Mouse (Mus musculus) ZHBTc4 (cell line): ENCODE measurements around the gene Axl.
"Not testable (repeated sequence)": the region's sequence is repeated elsewhere in the genome, so short reads cannot be mapped to it uniquely, and the experiment has no call there.

Experiments
- DNase-seq: peaks from one replicate; pipeline ENCODE4 v3.0.0-alpha.2; 2011; ENCODE audit warnings: low read depth, low spot score

Gene Axl

DNA sequence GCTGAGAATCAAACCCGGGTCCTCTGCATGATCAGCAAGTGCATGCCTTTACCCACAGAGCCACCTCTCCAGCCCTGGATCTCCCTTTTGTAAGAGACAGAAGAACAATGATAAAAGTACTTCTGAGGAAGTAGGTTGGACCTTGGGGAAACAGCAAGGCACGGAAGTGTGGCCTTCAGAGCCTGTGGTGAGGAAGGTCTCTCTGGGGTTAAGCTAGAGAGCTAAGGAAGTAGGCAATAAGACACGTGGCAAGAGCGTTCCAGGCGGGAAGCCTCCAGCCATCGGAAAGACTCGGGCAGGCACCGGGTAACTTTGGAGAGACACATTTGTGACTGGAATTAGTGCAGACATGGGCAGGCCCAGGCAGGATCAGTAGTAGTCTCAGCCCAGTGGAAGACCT lies 6.3 kb upstream of the Axl start:
- DNase-seq, result no peak

- DNase-seq, result peak; percentile 68
These were observed 5.2 kb upstream of the Axl start for GRCm38 (mm10) chr7:25793679-25794078.

DNA sequence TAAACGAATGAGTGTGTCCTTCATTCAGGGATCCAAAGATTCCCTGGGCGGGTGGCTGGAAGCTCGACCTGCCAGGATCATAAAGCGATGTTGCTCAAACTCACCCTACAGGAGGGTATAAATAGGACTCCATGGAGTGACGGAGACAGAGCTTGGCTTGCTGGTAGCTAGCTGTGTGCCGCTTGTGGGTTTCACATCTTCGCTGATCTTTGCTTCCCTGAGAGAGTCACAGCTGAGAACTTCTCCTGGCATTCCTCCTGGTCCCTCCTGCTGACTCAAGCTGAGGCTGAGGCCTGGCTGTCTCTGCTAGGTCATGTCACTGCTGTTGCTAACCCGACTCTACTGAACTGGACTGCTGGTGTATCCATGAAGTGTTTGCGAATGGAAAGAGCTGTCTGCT lies 4.5 kb upstream of the Axl start:
- not testable (repeated sequence) for DNase-seq

GRCm38 (mm10) chr7:25790615-25791014 lies 2.1 kb upstream of the Axl start:
- no peak for DNase-seq

DNA sequence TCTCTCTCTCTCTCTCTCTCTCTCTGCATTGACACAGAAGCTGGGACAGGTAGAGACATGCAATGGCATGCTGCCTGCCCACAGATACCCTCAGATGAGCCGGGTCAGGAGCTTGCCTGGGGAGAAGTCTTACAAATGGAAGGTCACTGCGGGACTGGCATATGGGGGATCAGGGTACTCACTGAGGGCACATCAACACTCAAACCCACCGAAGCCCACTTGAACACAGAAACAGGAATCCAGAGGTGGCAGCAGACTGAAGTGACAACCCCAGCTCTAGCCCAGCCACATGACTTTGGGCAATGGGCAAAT lies 580 bp upstream of the Axl start:
- DNase-seq, result no peak

GRCm38 (mm10) chr7:25787456-25788219 lies 867 bp downstream of the Axl start:
- DNase-seq, result no peak

DNA sequence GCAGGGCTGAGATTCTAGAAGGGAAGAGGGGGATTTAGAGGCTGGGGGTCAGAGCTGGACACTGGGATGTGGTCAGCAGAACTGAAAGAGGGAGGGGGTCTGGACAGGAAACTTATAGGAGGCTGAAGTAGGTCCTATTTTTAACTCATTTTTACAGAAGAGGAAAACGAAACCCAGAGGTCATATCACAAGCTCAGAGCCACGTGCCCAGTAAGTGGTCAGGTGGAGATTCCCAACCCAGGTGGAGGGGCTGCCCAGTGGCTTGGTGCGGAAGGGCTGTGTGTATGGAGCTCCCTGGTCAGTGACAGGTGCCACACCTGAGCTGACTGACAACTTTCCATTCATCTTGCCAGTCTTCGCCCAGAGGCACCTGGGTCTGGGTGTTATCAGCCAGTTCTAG lies 1.5 kb downstream of the Axl start:
- DNase-seq, result no peak

DNA sequence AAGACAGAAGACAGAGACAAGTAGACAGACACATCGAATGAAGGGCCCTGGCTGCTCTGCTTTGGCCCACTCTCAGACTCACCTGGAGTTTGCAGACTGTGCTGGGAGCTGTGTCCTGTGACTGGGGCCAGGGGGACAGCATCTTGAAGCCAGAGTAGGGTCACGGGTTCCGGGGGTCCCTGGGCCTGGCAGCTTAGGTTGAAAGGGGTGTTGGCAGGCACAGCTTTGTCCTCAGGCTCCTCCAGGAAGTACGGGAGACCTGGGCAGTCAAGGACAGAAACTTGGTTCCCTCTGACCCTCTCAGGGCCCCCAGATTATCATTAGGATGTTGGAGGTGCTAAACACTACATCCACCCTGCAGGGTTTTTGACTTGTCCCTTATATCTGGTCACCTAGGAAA lies 2.8 kb downstream of the Axl start:
- no peak for DNase-seq

GRCm38 (mm10) chr7:25784808-25785207 lies 3.7 kb downstream of the Axl start:
- DNase-seq, result no peak

- DNase-seq, result no peak
These were observed 4.8 kb downstream of the Axl start for GRCm38 (mm10) chr7:25783746-25784145.

DNA sequence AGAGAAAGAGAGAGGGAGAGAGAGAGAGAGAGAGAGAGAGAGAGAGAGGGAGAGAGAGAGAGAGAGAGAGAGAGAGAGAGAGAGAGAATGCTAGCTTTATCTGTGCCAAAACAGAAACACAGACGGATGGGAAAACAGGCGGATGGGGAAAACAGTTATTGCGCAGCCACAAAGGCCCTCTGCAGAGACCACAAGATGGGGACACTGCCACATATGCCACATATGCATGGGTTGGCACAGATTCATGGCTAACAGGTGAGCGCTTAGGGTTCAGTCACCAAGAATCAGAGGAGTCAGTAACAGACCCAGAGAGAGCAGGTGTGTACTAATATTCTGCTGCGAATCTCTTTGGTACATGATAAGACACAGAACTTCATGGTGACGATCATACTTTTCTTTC lies 5.8 kb downstream of the Axl start:
- no peak for DNase-seq

- DNase-seq, result peak; percentile 50
These were observed 6.4 kb downstream of the Axl start for GRCm38 (mm10) chr7:25781937-25782610.

GRCm38 (mm10) chr7:25781321-25781936 lies 7.1 kb downstream of the Axl start:
- peak; percentile 42 for DNase-seq

DNA sequence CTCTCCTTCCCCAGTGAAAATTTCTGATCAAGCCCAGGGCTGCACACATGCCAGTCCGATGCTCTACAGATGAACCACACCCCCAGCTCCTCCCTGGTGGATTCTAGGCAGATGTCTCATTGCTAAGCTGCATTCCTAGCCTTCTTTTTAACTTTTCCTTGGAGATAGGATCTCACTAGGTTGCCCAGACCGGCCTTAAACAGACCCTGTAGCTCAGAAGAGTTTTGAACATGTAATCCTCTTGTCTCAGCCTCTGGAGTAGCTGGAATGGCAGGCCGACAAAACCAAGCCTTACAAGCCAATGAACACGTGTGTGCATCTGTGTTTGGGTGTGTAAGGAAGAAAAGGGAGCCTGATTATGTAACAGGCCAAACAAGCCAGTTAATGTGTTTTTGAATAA lies 7.8 kb downstream of the Axl start:
- no peak for DNase-seq

DNA sequence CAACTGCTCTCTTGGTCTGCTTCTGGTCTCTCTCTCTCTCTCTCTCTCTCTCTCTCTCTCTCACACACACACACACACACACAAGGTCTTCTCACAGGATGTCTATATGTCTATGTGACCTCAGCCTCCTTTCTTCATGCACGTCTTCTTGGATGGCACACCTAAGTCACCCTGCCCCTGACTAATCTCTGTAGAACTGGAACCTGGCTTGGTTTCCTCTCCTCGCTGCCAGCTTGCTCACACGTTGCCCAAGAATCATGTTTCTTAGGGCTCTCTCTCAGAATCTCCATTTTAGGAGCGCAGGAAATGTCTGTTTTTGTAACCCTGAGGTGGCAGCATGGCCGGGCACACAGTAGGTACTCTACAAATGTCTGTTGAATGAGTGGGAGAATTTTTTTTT lies 8.5 kb downstream of the Axl start:
- DNase-seq, result no peak

- no peak for DNase-seq
These were observed 20.3 kb downstream of the Axl start for GRCm38 (mm10) chr7:25768229-25768628.

- DNase-seq, result no peak
These were observed 22.4 kb downstream of the Axl start for GRCm38 (mm10) chr7:25766108-25766507.

DNA sequence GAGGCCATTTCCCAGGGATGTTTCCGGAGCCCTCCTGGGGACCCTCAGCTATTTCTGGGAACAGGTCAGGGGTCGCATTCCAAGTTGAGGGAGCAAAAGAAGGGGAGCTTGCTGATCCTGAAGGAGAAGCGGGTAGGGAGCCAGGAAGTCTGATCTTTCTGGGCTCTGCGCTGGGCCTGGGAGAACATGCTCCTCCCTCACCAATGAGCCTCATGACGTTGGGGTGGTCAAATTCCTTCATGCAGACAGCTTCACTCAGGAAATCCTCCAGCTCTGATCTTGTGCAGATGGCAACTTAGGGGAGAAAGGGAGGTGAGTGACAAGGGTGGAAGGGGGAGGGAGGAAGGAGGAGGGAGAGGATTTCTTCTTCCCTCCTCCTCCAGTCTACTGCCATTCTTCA lies 24.3 kb downstream of the Axl start:
- no peak for DNase-seq

GRCm38 (mm10) chr7:25763678-25764077 lies 24.8 kb downstream of the Axl start:
- DNase-seq, result no peak

GRCm38 (mm10) chr7:25761354-25761753 lies 27.2 kb downstream of the Axl start:
- no peak for DNase-seq

- peak; percentile 90 for DNase-seq
These were observed 32.5 kb downstream of the Axl start for GRCm38 (mm10) chr7:25756011-25756410.

DNA sequence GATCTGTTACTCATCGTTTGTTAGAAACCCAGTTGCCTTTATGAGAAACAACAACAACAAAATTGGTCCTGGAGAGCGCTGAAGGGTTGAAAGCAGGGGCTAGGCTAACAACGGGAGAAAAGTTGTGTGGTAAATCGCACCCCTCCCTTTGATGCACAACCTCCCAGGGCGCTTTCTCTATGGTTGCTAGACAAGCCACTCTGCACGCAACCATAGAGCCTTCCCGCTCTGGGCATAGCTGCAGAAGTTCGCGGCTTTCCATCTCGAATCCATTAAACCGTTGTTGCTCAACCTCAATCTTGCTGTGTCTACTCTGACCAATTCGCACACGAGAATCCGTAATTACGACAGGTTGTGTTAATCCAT lies 33.1 kb downstream of the Axl start:
- DNase-seq, result no peak
